Mouse (Mus musculus) right cerebral cortex, postnatal 10 days (tissue): ENCODE measurements around the gene Dusp5.
A peak's percentile ranks its signal among the peaks of the same experiment; 100 is the strongest.
"Not testable (repeated sequence)": the region's sequence is repeated elsewhere in the genome, so short reads cannot be mapped to it uniquely, and the experiment has no call there.

ENCODE experiments used
- DNase-seq, 2 experiments: peaks; one replicate each; pipeline ENCODE4 v3.0.0; 2021; ENCODE audit warnings: low spot score in 2 of 2

The Dusp5 gene

GRCm38 (mm10) chr19:53528752-53529454 lies at the start of gene Dusp5:
Gene Dusp5 (plus strand): TSS chr19:53529109.
- peak; percentile 97 for DNase-seq

GRCm38 (mm10) chr19:53479590-53479989 lies 49.3 kb upstream of the Dusp5 start:
- no peak for DNase-seq

- DNase-seq: no peak
Measured at GRCm38 (mm10) chr19:53482093-53482492, 46.8 kb upstream of the Dusp5 start.

- DNase-seq: no peak
Measured at GRCm38 (mm10) chr19:53482527-53482926, 46.4 kb upstream of the Dusp5 start.

- DNase-seq: no peak
Measured at GRCm38 (mm10) chr19:53483984-53484383, 44.9 kb upstream of the Dusp5 start.

GRCm38 (mm10) chr19:53484918-53485317 lies 44.0 kb upstream of the Dusp5 start:
- DNase-seq: no peak

GRCm38 (mm10) chr19:53489187-53489586 lies 39.7 kb upstream of the Dusp5 start:
- no peak for DNase-seq

- no peak for DNase-seq
Measured at GRCm38 (mm10) chr19:53489910-53490309, 39.0 kb upstream of the Dusp5 start.

GRCm38 (mm10) chr19:53490898-53491297 lies 38.0 kb upstream of the Dusp5 start:
- no peak for DNase-seq

GRCm38 (mm10) chr19:53492528-53492927 lies 36.4 kb upstream of the Dusp5 start:
- DNase-seq: no peak

- no peak for DNase-seq
Measured at GRCm38 (mm10) chr19:53493866-53494265, 35.0 kb upstream of the Dusp5 start.

- DNase-seq: no peak
Measured at GRCm38 (mm10) chr19:53497910-53498309, 31.0 kb upstream of the Dusp5 start.

- no peak for DNase-seq
Measured at GRCm38 (mm10) chr19:53499049-53499448, 29.9 kb upstream of the Dusp5 start.

GRCm38 (mm10) chr19:53499451-53499940 lies 29.4 kb upstream of the Dusp5 start:
- DNase-seq: no peak

- DNase-seq: peak; percentile 30 to 34
Measured at GRCm38 (mm10) chr19:53500298-53501006, 28.5 kb upstream of the Dusp5 start.

GRCm38 (mm10) chr19:53501239-53501638 lies 27.7 kb upstream of the Dusp5 start:
- DNase-seq: not testable (repeated sequence)

GRCm38 (mm10) chr19:53501765-53502164 lies 27.1 kb upstream of the Dusp5 start:
- no peak for DNase-seq

GRCm38 (mm10) chr19:53502891-53503371 lies 26.0 kb upstream of the Dusp5 start:
- peak; percentile 29 to 55 for DNase-seq

- no peak for DNase-seq
Measured at GRCm38 (mm10) chr19:53504181-53504580, 24.7 kb upstream of the Dusp5 start.

GRCm38 (mm10) chr19:53505728-53506127 lies 23.2 kb upstream of the Dusp5 start:
- no peak for DNase-seq

GRCm38 (mm10) chr19:53507497-53507896 lies 21.4 kb upstream of the Dusp5 start:
- no peak for DNase-seq

GRCm38 (mm10) chr19:53511244-53511934 lies 17.5 kb upstream of the Dusp5 start:
- DNase-seq: no peak
